Mouse (Mus musculus) embryo, embryonic 10.5 days (tissue): ENCODE results near the gene Ets1.

Source experiments
- DNase-seq: peaks from one replicate; pipeline ENCODE4 v3.0.0-alpha.2; 2015; ENCODE audit warnings: low spot score

Ets1 gene

GRCm38 (mm10) chr9:32666611-32667517 is 30.8 kb downstream of the Ets1 start:
- DNase-seq: no peak

GRCm38 (mm10) chr9:32667518-32667908 is 31.5 kb downstream of the Ets1 start:
- DNase-seq: no peak

GRCm38 (mm10) chr9:32668075-32668673 is 32.2 kb downstream of the Ets1 start:
- DNase-seq: no peak

GRCm38 (mm10) chr9:32669397-32669796 is 33.4 kb downstream of the Ets1 start:
- DNase-seq: no peak

- peak; percentile 79 for DNase-seq
Observed at GRCm38 (mm10) chr9:32671970-32672859, 36.2 kb downstream of the Ets1 start.

- DNase-seq: no peak
Observed at GRCm38 (mm10) chr9:32673923-32674322, 37.9 kb downstream of the Ets1 start.

- peak; percentile 66 for DNase-seq
Observed at GRCm38 (mm10) chr9:32675671-32676409, 39.8 kb downstream of the Ets1 start.

GRCm38 (mm10) chr9:32676480-32676879 is 40.5 kb downstream of the Ets1 start:
- DNase-seq: no peak

- DNase-seq: no peak
Observed at GRCm38 (mm10) chr9:32677646-32678045, 41.6 kb downstream of the Ets1 start.

- no peak for DNase-seq
Observed at GRCm38 (mm10) chr9:32678120-32678757, 42.2 kb downstream of the Ets1 start.

GRCm38 (mm10) chr9:32679531-32679930 is 43.5 kb downstream of the Ets1 start:
- no peak for DNase-seq

GRCm38 (mm10) chr9:32680201-32680600 is 44.2 kb downstream of the Ets1 start:
- DNase-seq: no peak

- peak; percentile 76 for DNase-seq
Observed at GRCm38 (mm10) chr9:32685793-32686558, 50.0 kb downstream of the Ets1 start.

- DNase-seq: no peak
Observed at GRCm38 (mm10) chr9:32688351-32688750, 52.3 kb downstream of the Ets1 start.

- no peak for DNase-seq
Observed at GRCm38 (mm10) chr9:32691151-32691925, 55.3 kb downstream of the Ets1 start.

- DNase-seq: no peak
Observed at GRCm38 (mm10) chr9:32692944-32693343, 56.9 kb downstream of the Ets1 start.

GRCm38 (mm10) chr9:32693411-32693810 is 57.4 kb downstream of the Ets1 start:
- DNase-seq: no peak

GRCm38 (mm10) chr9:32694111-32694824 is 58.2 kb downstream of the Ets1 start:
- DNase-seq: no peak

GRCm38 (mm10) chr9:32694916-32695490 is 59.0 kb downstream of the Ets1 start:
- DNase-seq: no peak
